ENCODE assay signal across 8 mouse cellular contexts in the genomic region with DNA sequence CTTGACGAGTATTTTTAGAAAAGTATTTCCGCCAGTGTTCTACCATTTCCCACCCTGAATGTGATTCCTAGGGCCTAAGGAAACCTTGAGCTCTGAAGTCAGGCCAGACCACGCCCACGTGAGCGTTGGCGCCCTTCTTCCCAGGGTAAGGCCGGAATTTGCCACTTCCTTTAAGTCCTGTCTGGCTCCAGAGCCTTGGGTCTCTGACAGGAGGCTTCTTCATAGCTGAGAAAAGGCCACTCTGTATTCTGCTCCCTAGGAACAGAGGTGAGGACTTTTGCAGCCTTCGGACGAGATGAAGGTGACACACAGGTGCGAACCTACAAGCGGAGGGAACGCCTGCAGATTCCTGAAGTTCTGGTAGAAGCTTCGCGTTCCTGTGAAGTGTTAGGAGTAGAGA. TPM values are rescaled to one million over a fixed set of nuclear protein-coding genes. Genes with fewer than 3 reads are reported as not detected.
DNase-seq lines count a peak whose midpoint lies in the region; ATAC-seq and TF ChIP-seq lines count a peak whose summit lies in the region.

A gene (plus strand): TSS at position 138 of the 400 bp plus-strand sequence.

- no peak for DNase-seq in cerebellum, adult 2 months
- DNase-seq in cerebellum, adult 8-10 months = no peak
- DNase-seq in embryo, embryonic 10.5 days (ENCODE audit: low spot score) = peak; percentile 48
- DNase-seq in heart, adult 18-20 months = peak; percentile 42 to 74
- peak; percentile 89 for DNase-seq in kidney, adult 2 months
- DNase-seq in neural tube, embryonic 11.5 days (ENCODE audit: low spot score) = no peak
- DNase-seq in cerebellum, adult 9-11 months = no peak

- H3K9ac ChIP-seq in liver, embryonic 12.5 days = peak within 1 kb of the TSS; percentile 77
- H3K9ac ChIP-seq in neural tube, embryonic 11.5 days (ENCODE audit: low read length) = peak within 1 kb of the TSS; percentile 75

- WGBS in cerebellum, adult 2 months = 54% methylated on average over 14 of the region's 14 CpGs
- 35% methylated on average over 14 of the region's 14 CpGs for WGBS in kidney, adult 2 months
- WGBS in liver, embryonic 12.5 days (ENCODE audit: insufficient replicate concordance) = 27% methylated on average over 14 of the region's 14 CpGs
- 55% methylated on average over 14 of the region's 14 CpGs for WGBS in neural tube, embryonic 11.5 days

- no peaks in the 10 kb centered on the region for H3K9me3 ChIP-seq in liver, embryonic 12.5 days (replicated peaks)
- no peaks in the 10 kb centered on the region for H3K9me3 ChIP-seq in neural tube, embryonic 11.5 days (ENCODE audit: control insufficient read depth, low read length)

- H3K4me2 ChIP-seq in liver, embryonic 12.5 days = peak within 1 kb of the TSS; percentile 86
- peak within 1 kb of the TSS; percentile 60 for H3K4me2 ChIP-seq in neural tube, embryonic 11.5 days (ENCODE audit: low read depth)

- peak within 1 kb of the TSS; percentile 80 for H3K4me3 ChIP-seq in cerebellum, adult 2 months (replicated peaks; ENCODE audit: insufficient read depth, low read depth, low read length)
- H3K4me3 ChIP-seq in kidney, adult 2 months (ENCODE audit: insufficient read depth, low read depth, low read length) = peak within 1 kb of the TSS; percentile 68
- peak within 1 kb of the TSS; percentile 71 for H3K4me3 ChIP-seq in liver, embryonic 12.5 days
- H3K4me3 ChIP-seq in neural tube, embryonic 11.5 days (ENCODE audit: low read depth, low read length) = peak within 1 kb of the TSS; percentile 45

- ATAC-seq in liver, embryonic 12.5 days = no peak
- no peak for ATAC-seq in neural tube, embryonic 11.5 days (ENCODE audit: insufficient read depth, low FRiP score, low TSS enrichment)

- no peak within 1 kb of the TSS for H3K27ac ChIP-seq in cerebellum, adult 2 months (ENCODE audit: insufficient read depth, low read length)
- peak within 1 kb of the TSS; percentile 89 for H3K27ac ChIP-seq in kidney, adult 2 months (ENCODE audit: insufficient read depth, low read depth, low read length)
- H3K27ac ChIP-seq in liver, embryonic 12.5 days = peak within 1 kb of the TSS; percentile 93
- peak within 1 kb of the TSS; percentile 79 for H3K27ac ChIP-seq in neural tube, embryonic 11.5 days (ENCODE audit: low read depth, low read length)

- no peak for TF ChIP-seq CTCF in cerebellum, adult 2 months (IDR thresholded peaks at IDR 0.05; ENCODE audit: borderline replicate concordance, insufficient read depth, low read depth, low read length)
- TF ChIP-seq CTCF in kidney, adult 2 months (conservative IDR thresholded peaks at IDR 0.05; ENCODE audit: insufficient read depth, insufficient read length, low read depth, low read length) = no peak

- no peaks in the 10 kb centered on the region for H3K4me1 ChIP-seq in cerebellum, adult 2 months (ENCODE audit: control insufficient read depth, insufficient read depth, low read length)
- H3K4me1 ChIP-seq in kidney, adult 2 months (ENCODE audit: control insufficient read depth, insufficient read depth, low read length) = peaks cover 12% of the 10 kb centered on the region
- peaks cover 90% of the 10 kb centered on the region for H3K4me1 ChIP-seq in liver, embryonic 12.5 days
- H3K4me1 ChIP-seq in neural tube, embryonic 11.5 days (ENCODE audit: control insufficient read depth, insufficient read depth, low read length) = no peaks in the 10 kb centered on the region

- TF ChIP-seq POLR2A in cerebellum, adult 2 months (IDR thresholded peaks at IDR 0.05; ENCODE audit: borderline replicate concordance, insufficient read depth, low read length) = no peak
- TF ChIP-seq POLR2A in kidney, adult 2 months (IDR thresholded peaks at IDR 0.05; ENCODE audit: low read depth, low read length) = no peak

- no peaks in the 10 kb centered on the region for H3K27me3 ChIP-seq in cerebellum, adult 2 months (ENCODE audit: control insufficient read depth, insufficient read depth, low read length)
- no peaks in the 10 kb centered on the region for H3K27me3 ChIP-seq in kidney, adult 2 months (replicated peaks; ENCODE audit: control insufficient read depth, insufficient read depth, low read length)
- peaks cover 6% of the 10 kb centered on the region for H3K27me3 ChIP-seq in liver, embryonic 12.5 days (replicated peaks)
- no peaks in the 10 kb centered on the region for H3K27me3 ChIP-seq in neural tube, embryonic 11.5 days (ENCODE audit: control insufficient read depth, insufficient read depth, low read length)

- H3K36me3 ChIP-seq in kidney, adult 2 months (ENCODE audit: control insufficient read depth, insufficient read depth, low read length) = no peaks in the 10 kb centered on the region
- H3K36me3 ChIP-seq in liver, embryonic 12.5 days = no peaks in the 10 kb centered on the region
- no peaks in the 10 kb centered on the region for H3K36me3 ChIP-seq in neural tube, embryonic 11.5 days (ENCODE audit: control insufficient read depth, insufficient read depth, low read length)

RNA-seq across cellular contexts. Expression of the gene that starts here (rescaled TPM):
- polyA plus RNA-seq in cerebellum, adult 2 months (2012; rRNA removed) = 62.4 and 64.2 TPM in 2 replicates
- 10 to 100 TPM; 28.1 to 30.3 TPM for total RNA-seq in heart, adult 18-20 months (2021)
- polyA plus RNA-seq in kidney, adult 2 months (2012; rRNA removed) = 65.1 and 71.5 TPM in 2 replicates
- polyA plus RNA-seq in liver, embryonic 12.5 days (2016; fragmentation: Nextera tagmentation; extraction: Ambion mirVana) = 159 and 164 TPM in 2 replicates
- polyA plus RNA-seq in neural tube, embryonic 11.5 days (2014; fragmentation: Nextera tagmentation; extraction: Ambion mirVana) = 69.0 and 69.5 TPM in 2 replicates

Comparison
In these comparisons a context has a peak if more than half of its experiments do, and no peak if none do; other contexts are left out.
1. DNase-seq: peak in embryo, embryonic 10.5 days (single experiment), heart, adult 18-20 months (2 of 2) and kidney, adult 2 months (single experiment); none in cerebellum, adult 2 months (0 of 2), cerebellum, adult 8-10 months (single experiment), neural tube, embryonic 11.5 days (single experiment) and cerebellum, adult 9-11 months (single experiment).
2. Peak in every context shown above with its lines, with median percentiles within 50 percentile points of each other: H3K4me3 ChIP-seq.